Mouse (Mus musculus) embryonic facial prominence, embryonic 11.5 days (tissue): Measurements from ENCODE around the gene R3hdm1. TPM values are rescaled to one million over a fixed set of nuclear protein-coding genes. Genes with fewer than 3 reads are reported as not detected.
"Not testable (repeated sequence)": the region's sequence is repeated elsewhere in the genome, so short reads cannot be mapped to it uniquely, and the experiment has no call there.

Experiments used
- ATAC-seq: fragments of 200-750 bp; cut with Nextera tagmentation; replicated peaks from 2 replicates; pipeline ENCODE4 v1.8.0; 2017; ENCODE audit warnings: low read depth; ENCODE audit not compliant: insufficient number of reproducible peaks, low FRiP score, low TSS enrichment
- DNase-seq: peaks from one replicate; pipeline ENCODE4 v3.0.0-alpha.2; 2015; ENCODE audit warnings: low spot score
- H3K27ac ChIP-seq: fragments of 300-500 bp; sonication (generic); replicated peaks from 2 replicates; pipeline ENCODE4 v1.5.1; 2014; ENCODE audit warnings: mild to moderate bottlenecking, low read depth, low read length, control low read depth
- H3K27me3 ChIP-seq: fragments of 300-500 bp; sonication (generic); 2 replicates; pipeline ENCODE4 v1.6.1; 2014; ENCODE audit warnings: mild to moderate bottlenecking, low read length, moderate library complexity, mixed read lengths; ENCODE audit not compliant: control insufficient read depth, insufficient read depth
- H3K36me3 ChIP-seq: fragments of 300-500 bp; sonication (generic); replicated peaks from 2 replicates; pipeline ENCODE4 v1.6.1; 2014; ENCODE audit warnings: low read depth, mild to moderate bottlenecking, low read length, moderate library complexity, mixed read lengths; ENCODE audit not compliant: control insufficient read depth, insufficient read depth
- H3K4me1 ChIP-seq: fragments of 300-500 bp; sonication (generic); 2 replicates; pipeline ENCODE4 v1.6.1; 2014; ENCODE audit warnings: low read length, mixed read lengths; ENCODE audit not compliant: control insufficient read depth, insufficient read depth
- H3K4me2 ChIP-seq: fragments of 300-500 bp; sonication (generic); 2 replicates; pipeline ENCODE4 v1.6.1; 2014; ENCODE audit warnings: low read depth, mild to moderate bottlenecking, control low read depth, low read length, moderate library complexity
- H3K4me3 ChIP-seq: fragments of 300-500 bp; sonication (generic); 2 replicates; pipeline ENCODE4 v1.5.1; 2014; ENCODE audit warnings: low read depth, low read length, control low read depth
- H3K9ac ChIP-seq: fragments of 300-500 bp; sonication (generic); replicated peaks from 2 replicates; pipeline ENCODE4 v1.6.1; 2014; ENCODE audit warnings: mild to moderate bottlenecking, control low read depth, low read length
- H3K9me3 ChIP-seq: fragments of 300-500 bp; sonication (generic); replicated peaks from 2 replicates; pipeline ENCODE4 v1.6.1; 2016; ENCODE audit warnings: mild to moderate bottlenecking, low read length, inconsistent platforms, mixed read lengths; ENCODE audit not compliant: control insufficient read depth
- WGBS: fragments of 180-500 bp; shearing (Covaris S2); extraction: QIAGEN DNeasy Blood & Tissue Kit; methylation state at CpG from one replicate; pipeline ENCODE4 v1.1.7; 2014; 5-methylcytosine and 5-hydroxymethylcytosine counted together
- polyA plus RNA-seq: library from polyadenylated mRNA; unstranded; fragments of >200 nt; fragmentation: Nextera tagmentation; extraction: Ambion mirVana; gene quantifications from 2 replicates; pipeline ENCODE4 v1.2.1, GENCODE M21; 2014

Gene R3hdm1
- polyA plus RNA-seq, 1 experiment from 2014 or later, result 87.3 TPM

GRCm38 (mm10) chr1:128094686-128095085 lies 8.4 kb upstream of the R3hdm1 start:
- H3K4me1 ChIP-seq, result no peaks in the 10 kb centered on the region
- H3K36me3 ChIP-seq, result no peaks in the 10 kb centered on the region; the same call in 1 of the 2 replicates
- H3K4me2 ChIP-seq, result no peak overlapping the region
- 74% methylated on average over 2 of the region's 2 CpGs for WGBS
- DNase-seq (no peak), ATAC-seq (no peak)
- no peak overlapping the region for H3K4me3 ChIP-seq
- H3K27me3 ChIP-seq, result no peaks in the 10 kb centered on the region
- H3K9me3 ChIP-seq, result no peaks in the 10 kb centered on the region
- no peak overlapping the region for H3K9ac ChIP-seq
- H3K27ac ChIP-seq, result no peak overlapping the region

GRCm38 (mm10) chr1:128098309-128098708 lies 4.8 kb upstream of the R3hdm1 start:
- ATAC-seq (no peak), DNase-seq (no peak)
- Histone ChIP-seq H3K4me3 (no peak overlapping the region), H3K9ac (no peak overlapping the region), H3K27me3 (no peaks in the 10 kb centered on the region), H3K9me3 (no peaks in the 10 kb centered on the region), H3K27ac (no peak overlapping the region), H3K4me1 (no peaks in the 10 kb centered on the region), H3K36me3 (no peaks in the 10 kb centered on the region), H3K4me2 (no peak overlapping the region)
- 87% methylated on average over 1 of the region's 1 CpGs for WGBS

GRCm38 (mm10) chr1:128102251-128102640 lies 855 bp upstream of the R3hdm1 start:
- H3K4me3 ChIP-seq, result peak overlapping the region; percentile 89
- ATAC-seq (peak; percentile 42), DNase-seq (peak; percentile 92)
- H3K4me1 ChIP-seq, result no peaks in the 10 kb centered on the region
- no peaks in the 10 kb centered on the region for H3K9me3 ChIP-seq
- no peaks in the 10 kb centered on the region for H3K36me3 ChIP-seq
- H3K27me3 ChIP-seq, result no peaks in the 10 kb centered on the region
- peak overlapping the region; percentile 22 for H3K4me2 ChIP-seq
- peak overlapping the region; percentile 49 for H3K9ac ChIP-seq
- under 1% methylated on average over 15 of the region's 15 CpGs for WGBS
- 0 out of 2 replicates have a peak overlapping the region, but pooled peaks have one; percentile 22 for H3K27ac ChIP-seq

GRCm38 (mm10) chr1:128103520-128104088 lies 503 bp downstream of the R3hdm1 start:
- DNase-seq (peak; percentile 52), ATAC-seq (peak; percentile 73)
- Histone ChIP-seq H3K4me1 (no peaks in the 10 kb centered on the region), H3K27ac (peak overlapping the region; percentile 85), H3K4me3 (peak overlapping the region; percentile 89), H3K4me2 (peak overlapping the region; percentile 49), H3K36me3 (no peaks in the 10 kb centered on the region), H3K9ac (peak overlapping the region; percentile 87), H3K9me3 (no peaks in the 10 kb centered on the region), H3K27me3 (no peaks in the 10 kb centered on the region)
- 1% methylated on average over 38 of the region's 47 CpGs for WGBS

GRCm38 (mm10) chr1:128120913-128121627 lies 18.0 kb downstream of the R3hdm1 start:
- H3K4me2 ChIP-seq, result no peak overlapping the region
- no peak overlapping the region for H3K27ac ChIP-seq

GRCm38 (mm10) chr1:128136222-128136621 lies 33.1 kb downstream of the R3hdm1 start:
- not testable (repeated sequence) for H3K4me1 ChIP-seq, H3K9me3 ChIP-seq, H3K9ac ChIP-seq, H3K27me3 ChIP-seq, H3K36me3 ChIP-seq, H3K27ac ChIP-seq, H3K4me3 ChIP-seq, ATAC-seq, H3K4me2 ChIP-seq, DNase-seq

More at GRCm38 (mm10) chr1:128120913-128121627, 18.0 kb downstream of the R3hdm1 start:
- Histone ChIP-seq H3K4me1 (no peaks in the 10 kb centered on the region), H3K9me3 (no peaks in the 10 kb centered on the region), H3K27me3 (no peaks in the 10 kb centered on the region), H3K36me3 (no peaks in the 10 kb centered on the region), H3K9ac (no peak overlapping the region), H3K4me3 (no peak overlapping the region)
- DNase-seq (no peak), ATAC-seq (no peak)
- 93% methylated on average over 4 of the region's 4 CpGs for WGBS

GRCm38 (mm10) chr1:128141039-128141438 lies 37.9 kb downstream of the R3hdm1 start:
- DNase-seq, result no peak
- no peak overlapping the region for H3K9ac ChIP-seq

GRCm38 (mm10) chr1:128141737-128142136 lies 38.6 kb downstream of the R3hdm1 start:
- Histone ChIP-seq H3K9ac (no peak overlapping the region), H3K27me3 (no peaks in the 10 kb centered on the region), H3K27ac (no peak overlapping the region), H3K36me3 (no peaks in the 10 kb centered on the region), H3K4me2 (no peak overlapping the region), H3K9me3 (no peaks in the 10 kb centered on the region), H3K4me1 (no peaks in the 10 kb centered on the region), H3K4me3 (no peak overlapping the region)
- ATAC-seq (no peak), DNase-seq (no peak)

More at GRCm38 (mm10) chr1:128141039-128141438, 37.9 kb downstream of the R3hdm1 start:
- no peaks in the 10 kb centered on the region for H3K4me1 ChIP-seq
- H3K27ac ChIP-seq, result no peak overlapping the region
- no peaks in the 10 kb centered on the region for H3K9me3 ChIP-seq
- H3K27me3 ChIP-seq, result no peaks in the 10 kb centered on the region
- ATAC-seq, result no peak
- H3K36me3 ChIP-seq, result no peaks in the 10 kb centered on the region
- H3K4me3 ChIP-seq, result no peak overlapping the region
- no peak overlapping the region for H3K4me2 ChIP-seq
